Mouse (Mus musculus): ENCODE measurements at regions not wholly inside any gene's neighbourhood (a gene's known extent, or its start where the extent isn't known, plus 50 kb on each side); places are given as distances from the start of the nearest gene placed in this dataset.
"Not testable (repeated sequence)": the region's sequence is repeated elsewhere in the genome, so short reads cannot be mapped to it uniquely, and the experiment has no call there.

- not testable (repeated sequence) for H3K36me3 ChIP-seq; H3K4me1 ChIP-seq; ATAC-seq (ENCODE audit: low FRiP score, low read depth); H3K27me3 ChIP-seq (replicated peaks); H3K4me2 ChIP-seq (replicated peaks); H3K9me3 ChIP-seq; H3K27ac ChIP-seq; H3K9ac ChIP-seq; H3K4me3 ChIP-seq
- WGBS = 81% methylated on average over 8 of the region's 8 CpGs
Measured at GRCm38 (mm10) chr5:3264988-3265738, 76.1 kb upstream of the Cdk6 start.

GRCm38 (mm10) chr5:3267021-3267420 is 74.3 kb upstream of the Cdk6 start:
- no peaks in the 10 kb centered on the region for H3K9me3 ChIP-seq
- H3K4me2 ChIP-seq (replicated peaks) = no peak overlapping the region
- H3K4me3 ChIP-seq = no peak overlapping the region
- no peak for ATAC-seq (ENCODE audit: low FRiP score, low read depth)
- WGBS = 87% methylated on average over 5 of the region's 5 CpGs
- H3K27ac ChIP-seq = no peak overlapping the region
- H3K4me1 ChIP-seq = no peaks in the 10 kb centered on the region
- no peak overlapping the region for H3K9ac ChIP-seq
- H3K36me3 ChIP-seq = no peaks in the 10 kb centered on the region
- no peaks in the 10 kb centered on the region for H3K27me3 ChIP-seq (replicated peaks)

GRCm38 (mm10) chr5:3269760-3270159 is 71.5 kb upstream of the Cdk6 start:
- no peak for ATAC-seq (ENCODE audit: low FRiP score, low read depth)
- no peak overlapping the region for H3K27ac ChIP-seq
- H3K27me3 ChIP-seq (replicated peaks) = no peaks in the 10 kb centered on the region
- no peak overlapping the region for H3K9ac ChIP-seq
- H3K9me3 ChIP-seq = no peaks in the 10 kb centered on the region
- H3K36me3 ChIP-seq = no peaks in the 10 kb centered on the region
- H3K4me1 ChIP-seq = no peaks in the 10 kb centered on the region
- no peak overlapping the region for H3K4me3 ChIP-seq
- 83% methylated on average over 7 of the region's 7 CpGs for WGBS
- no peak overlapping the region for H3K4me2 ChIP-seq (replicated peaks)

- not testable (repeated sequence) for H3K27ac ChIP-seq
- 82% methylated on average over 1 of the region's 1 CpGs for WGBS
Measured at GRCm38 (mm10) chr5:3273140-3273539, 68.1 kb upstream of the Cdk6 start.

GRCm38 (mm10) chr5:3277241-3277640 is 64.0 kb upstream of the Cdk6 start:
- 94% methylated on average over 16 of the region's 16 CpGs for WGBS
- not testable (repeated sequence) for H3K4me3 ChIP-seq; H3K4me2 ChIP-seq (replicated peaks); H3K36me3 ChIP-seq; H3K9ac ChIP-seq; ATAC-seq (ENCODE audit: low FRiP score, low read depth); H3K27ac ChIP-seq; H3K4me1 ChIP-seq; H3K27me3 ChIP-seq (replicated peaks); H3K9me3 ChIP-seq

More at GRCm38 (mm10) chr5:3273140-3273539, 68.1 kb upstream of the Cdk6 start:
- ATAC-seq (ENCODE audit: low FRiP score, low read depth); H3K9ac ChIP-seq; H3K4me2 ChIP-seq (replicated peaks); H3K9me3 ChIP-seq; H3K4me1 ChIP-seq; H3K4me3 ChIP-seq; H3K27me3 ChIP-seq (replicated peaks); H3K36me3 ChIP-seq: not testable (repeated sequence)

GRCm38 (mm10) chr5:3278956-3279355 is 62.3 kb upstream of the Cdk6 start:
- H3K4me1 ChIP-seq; H3K27me3 ChIP-seq (replicated peaks); ATAC-seq (ENCODE audit: low FRiP score, low read depth); H3K36me3 ChIP-seq; H3K4me2 ChIP-seq (replicated peaks); H3K9me3 ChIP-seq; H3K27ac ChIP-seq; H3K9ac ChIP-seq; H3K4me3 ChIP-seq: not testable (repeated sequence)
- WGBS = 91% methylated on average over 5 of the region's 5 CpGs

- H3K4me3 ChIP-seq; H3K4me2 ChIP-seq (replicated peaks); H3K27me3 ChIP-seq (replicated peaks); ATAC-seq (ENCODE audit: low FRiP score, low read depth); H3K27ac ChIP-seq; H3K4me1 ChIP-seq; H3K9me3 ChIP-seq; H3K36me3 ChIP-seq; H3K9ac ChIP-seq: not testable (repeated sequence)
- 74% methylated on average over 8 of the region's 8 CpGs for WGBS
Measured at GRCm38 (mm10) chr5:3281911-3282506, 59.3 kb upstream of the Cdk6 start.

- H3K4me3 ChIP-seq = no peak overlapping the region
- ATAC-seq (ENCODE audit: low FRiP score, low read depth) = no peak
- 94% methylated on average over 3 of the region's 3 CpGs for WGBS
- H3K27me3 ChIP-seq (replicated peaks) = no peaks in the 10 kb centered on the region
- H3K36me3 ChIP-seq = no peaks in the 10 kb centered on the region
- H3K27ac ChIP-seq = no peak overlapping the region
- H3K9me3 ChIP-seq = 0 out of 2 replicates have a peak, but pooled peaks cover 5% of the 10 kb centered on the region
- no peaks in the 10 kb centered on the region for H3K4me1 ChIP-seq
- H3K9ac ChIP-seq = no peak overlapping the region
- no peak overlapping the region for H3K4me2 ChIP-seq (replicated peaks)
Measured at GRCm38 (mm10) chr5:3283083-3283482, 58.2 kb upstream of the Cdk6 start.

- H3K4me3 ChIP-seq; ATAC-seq (ENCODE audit: low FRiP score, low read depth); H3K4me1 ChIP-seq; H3K4me2 ChIP-seq (replicated peaks); H3K27me3 ChIP-seq (replicated peaks); H3K27ac ChIP-seq; H3K36me3 ChIP-seq; H3K9me3 ChIP-seq; H3K9ac ChIP-seq: not testable (repeated sequence)
- WGBS = 93% methylated on average over 1 of the region's 1 CpGs
Measured at GRCm38 (mm10) chr5:3284335-3284734, 57.0 kb upstream of the Cdk6 start.

- WGBS = 17% methylated on average over 8 of the region's 8 CpGs
- not testable (repeated sequence) for H3K4me2 ChIP-seq (replicated peaks); H3K27me3 ChIP-seq (replicated peaks); H3K4me3 ChIP-seq; H3K27ac ChIP-seq; H3K4me1 ChIP-seq; H3K9ac ChIP-seq; H3K36me3 ChIP-seq; H3K9me3 ChIP-seq
- ATAC-seq (ENCODE audit: low FRiP score, low read depth) = peak; percentile 48; the same call in 1 of the 2 replicates
Measured at GRCm38 (mm10) chr5:3289991-3290417, 51.3 kb upstream of the Cdk6 start.

All from neural tube, embryonic 12.5 days (tissue).